Mouse (Mus musculus) MEL (cell line): Measurements from ENCODE around the gene Fgl2. TPM values are rescaled to one million over a fixed set of nuclear protein-coding genes. Genes with fewer than 3 reads are reported as not detected.

Experiments
- DNase-seq: peaks from one replicate; pipeline ENCODE4 v3.0.0; 2011; ENCODE audit warnings: low read depth, low spot score
- H3K27ac ChIP-seq: 2 replicates; pipeline ENCODE4 v1.5.1; 2012; ENCODE audit warnings: low read depth, mild to moderate bottlenecking, control low read depth, low read length, moderate library complexity; ENCODE audit not compliant: control insufficient read depth
- H3K27me3 ChIP-seq, 2 experiments: fragments of 150-350 bp in 1 of 2; sonication (generic) in 1 of 2; 2 replicates each; pipeline ENCODE4 v1.6.1; 2012; ENCODE audit warnings: low read length in 2 of 2, mild to moderate bottlenecking in 2 of 2, improper control_type of control experiment in 1 of 2, moderate library complexity in 1 of 2; ENCODE audit not compliant: insufficient read depth in 2 of 2, control insufficient read depth in 1 of 2
- H3K36me3 ChIP-seq, 2 experiments: 2 replicates each; pipeline ENCODE4 v1.6.1; 2012 to 2014; ENCODE audit warnings: low read length in 2 of 2, improper control_type of control experiment in 1 of 2, inconsistent platforms in 1 of 2, mild to moderate bottlenecking in 1 of 2; ENCODE audit not compliant: insufficient read depth in 2 of 2, control insufficient read depth in 1 of 2
- H3K4me1 ChIP-seq, 2 experiments: fragments of 150-350 bp in 1 of 2; sonication (generic) in 1 of 2; 2 replicates each; pipeline ENCODE4 v1.6.1; 2012; ENCODE audit warnings: low read length in 2 of 2, improper control_type of control experiment in 1 of 2, mild to moderate bottlenecking in 1 of 2; ENCODE audit not compliant: insufficient read depth in 2 of 2, control insufficient read depth in 1 of 2
- H3K4me3 ChIP-seq, 2 experiments: fragments of 150-350 bp in 1 of 2; sonication (generic) in 1 of 2; 2 replicates each; pipeline ENCODE4 v1.5.1; 2012; ENCODE audit warnings: low read depth in 2 of 2, low read length in 2 of 2, mild to moderate bottlenecking in 2 of 2, moderate library complexity in 2 of 2, control low read depth in 1 of 2, improper control_type of control experiment in 1 of 2; ENCODE audit not compliant: control insufficient read depth in 1 of 2, insufficient read depth in 1 of 2
- H3K79me2 ChIP-seq: 2 replicates; pipeline ENCODE4 v1.6.1; 2012; ENCODE audit warnings: mild to moderate bottlenecking, low read length, moderate library complexity; ENCODE audit not compliant: control insufficient read depth, poor library complexity, insufficient read depth
- H3K9ac ChIP-seq: 2 replicates; pipeline ENCODE4 v1.6.1; 2012; ENCODE audit warnings: low read depth, mild to moderate bottlenecking, control low read depth, low read length, moderate library complexity; ENCODE audit not compliant: control insufficient read depth, poor library complexity, severe bottlenecking
- H3K9me3 ChIP-seq: fragments of 150-350 bp; sonication (generic); replicated peaks from 2 replicates; pipeline ENCODE4 v1.6.1; 2012; ENCODE audit warnings: mild to moderate bottlenecking, low read length, improper control_type of control experiment, moderate library complexity; ENCODE audit not compliant: insufficient read depth
- E2F4 ChIP-seq: IDR thresholded peaks from 2 replicates; pipeline ENCODE4 v1.6.1; 2011; ENCODE audit warnings: low read depth, low read length, improper control_type of control experiment, borderline replicate concordance
- GABPA ChIP-seq: IDR thresholded peaks from 2 replicates; pipeline ENCODE4 v1.6.1; 2012; ENCODE audit warnings: low read depth, mild to moderate bottlenecking, inconsistent platforms, low read length, improper control_type of control experiment, moderate library complexity
- GATA1 ChIP-seq: IDR thresholded peaks from 2 replicates; pipeline ENCODE4 v1.6.1; 2011; ENCODE audit warnings: low read depth, low read length, improper control_type of control experiment
- MAFK ChIP-seq: IDR thresholded peaks from 2 replicates; pipeline ENCODE4 v1.6.1; 2011; ENCODE audit warnings: low read depth, mild to moderate bottlenecking, low read length, improper control_type of control experiment, borderline replicate concordance
- MAZ ChIP-seq: IDR thresholded peaks from 2 replicates; pipeline ENCODE4 v1.6.1; 2012; ENCODE audit warnings: low read depth, mild to moderate bottlenecking, inconsistent platforms, low read length, improper control_type of control experiment
- MXI1 ChIP-seq: IDR thresholded peaks from 2 replicates; pipeline ENCODE4 v1.6.1; 2011; ENCODE audit warnings: mild to moderate bottlenecking, low read depth, low read length, improper control_type of control experiment
- POLR2A ChIP-seq, 2 experiments: IDR thresholded peaks; 2 replicates each; pipeline ENCODE4 v1.6.1; 2011 to 2012; ENCODE audit warnings: low read length in 2 of 2, mild to moderate bottlenecking in 2 of 2, control low read depth in 1 of 2, improper control_type of control experiment in 1 of 2, low read depth in 1 of 2, moderate library complexity in 1 of 2; ENCODE audit not compliant: control insufficient read depth in 1 of 2, insufficient read depth in 1 of 2, poor library complexity in 1 of 2
- SIN3A ChIP-seq: IDR thresholded peaks from 2 replicates; pipeline ENCODE4 v1.6.1; 2012; ENCODE audit warnings: low read length, improper control_type of control experiment, inconsistent platforms
- TBP ChIP-seq: IDR thresholded peaks from 2 replicates; pipeline ENCODE4 v1.8.0; 2011; ENCODE audit warnings: low read depth, low read length, improper control_type of control experiment
- ZMIZ1 ChIP-seq: IDR thresholded peaks from 2 replicates; pipeline ENCODE4 v1.6.1; 2012; ENCODE audit warnings: low read depth, mild to moderate bottlenecking, inconsistent platforms, low read length, improper control_type of control experiment, moderate library complexity
- ZNF384 ChIP-seq: IDR thresholded peaks from 2 replicates; pipeline ENCODE4 v1.6.1; 2012; ENCODE audit warnings: low read depth, mild to moderate bottlenecking, inconsistent platforms, low read length, improper control_type of control experiment
- polyA plus RNA-seq, 2 experiments: library from polyadenylated mRNA; stranded (reverse) in 1 of 2; unstranded in 1 of 2; fragments of >175 nt in 1 of 2; fragments of >200 nt in 1 of 2; gene quantifications; 2 replicates each; pipeline versions ENCODE4 v1.2.1 to v1.2.4; 2012; ENCODE audit warnings: low replicate concordance in 2 of 2, low read depth in 1 of 2; ENCODE audit not compliant: insufficient read length in 2 of 2, insufficient read depth in 1 of 2, missing spikeins in 1 of 2
- total RNA-seq: library from RNA; depleted of rRNA; stranded (reverse); fragments of 300-350 nt; gene quantifications from 2 replicates; pipeline ENCODE4 v1.2.3, GENCODE M21; 2012; rRNA removed

Gene Fgl2
- total and polyA plus RNA-seq, 3 experiments: 1.5 to 2.8 TPM; not detected in 1

- TF ChIP-seq POLR2A (IDR thresholded peaks at IDR 0.05; ENCODE audit: control insufficient read depth in 1 of 2, insufficient read depth in 1 of 2, low read depth in 1 of 2, low read length in 2 of 2, poor library complexity in 1 of 2) (peak; percentile 35 to 80; a peak in 2 of 4 replicates), ZMIZ1 (0 out of 2 replicates have a peak, but pooled peaks have one; percentile 36), MAZ (peak; percentile 66; the same call in 1 of the 2 replicates), ZNF384 (peak; percentile 100)
Observed at GRCm38 (mm10) chr5:21424614-21425602, 52.5 kb downstream of the Fgl2 start, which contains the start of the genes Ccdc146 and Fam185a (continued).

DNA sequence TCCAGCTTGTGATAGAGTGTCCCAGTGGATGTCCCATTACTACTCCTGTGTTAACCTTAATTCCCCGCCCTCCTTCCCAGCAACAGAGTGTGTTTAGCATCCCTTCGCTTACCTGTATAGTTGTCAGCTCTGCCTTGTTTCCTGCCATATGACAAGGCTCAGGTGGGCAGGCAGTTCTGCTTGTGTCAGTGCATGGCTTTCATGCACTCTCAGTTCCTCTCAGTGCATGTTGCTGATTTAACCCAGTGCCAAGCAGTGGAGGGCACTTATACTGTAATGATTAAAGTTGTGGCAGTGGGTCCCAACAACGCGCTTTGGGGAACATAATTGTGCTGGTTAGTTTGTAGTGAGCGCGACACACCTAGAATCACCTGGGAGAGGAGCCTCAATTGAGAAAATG lies 54.2 kb downstream of the Fgl2 start:
- Histone ChIP-seq H3K36me3 (peaks cover 9 to 22% of the 10 kb centered on the region in 2 experiments), H3K4me1 (peaks cover 10 to 15% of the 10 kb centered on the region in 2 experiments), H3K9me3 (no peaks in the 10 kb centered on the region), H3K79me2 (peaks cover 26% of the 10 kb centered on the region), H3K4me3 (peak overlapping the region; percentile 65 to 87), H3K27me3 (no peaks in the 10 kb centered on the region), H3K27ac (no peak overlapping the region), H3K9ac (peak overlapping the region; percentile 75)
- no peak for TF ChIP-seq MAFK
- no peak for TF ChIP-seq GABPA
- TF ChIP-seq GATA1: no peak
- no peak for TF ChIP-seq E2F4
- peak; percentile 36; the same call in 1 of the 2 replicates for TF ChIP-seq MXI1
- no peak for TF ChIP-seq TBP
- 0 out of 2 replicates have a peak, but pooled peaks have one; percentile 11 for TF ChIP-seq SIN3A
- peak; percentile 35 for DNase-seq

Other genes starting within 250 kb of the Fgl2 start
- 0.13 and 0.19 TPM in 2 replicates for gene Gsap, start 186.4 kb upstream of the Fgl2 start, total RNA-seq
- under 1 TPM in 1 of 2 experiments, not detected in 1; 0.22 TPM for gene Gsap, start 186.4 kb upstream of the Fgl2 start, polyA plus RNA-seq
- gene Ccdc146, start 52.0 kb downstream of the Fgl2 start, total RNA-seq: 0.35 and 0.39 TPM in 2 replicates
- under 1 TPM in 1 of 2 experiments, not detected in 1; 0.45 TPM for gene Ccdc146, start 52.0 kb downstream of the Fgl2 start, polyA plus RNA-seq
- 25.7 and 28.3 TPM in 2 replicates for gene Fam185a, start 52.3 kb downstream of the Fgl2 start, total RNA-seq
- gene Fam185a, start 52.3 kb downstream of the Fgl2 start, polyA plus RNA-seq: 10 to 100 TPM in 1 of 2 experiments, not detected in 1; 20.2 TPM
- not detected in 2 replicates for gene Lrrc17, start 170.9 kb downstream of the Fgl2 start, total RNA-seq
- not detected for gene Lrrc17, start 170.9 kb downstream of the Fgl2 start, polyA plus RNA-seq